Comparison of ENCODE assay signal across 19 mouse cellular contexts in the genomic region with DNA sequence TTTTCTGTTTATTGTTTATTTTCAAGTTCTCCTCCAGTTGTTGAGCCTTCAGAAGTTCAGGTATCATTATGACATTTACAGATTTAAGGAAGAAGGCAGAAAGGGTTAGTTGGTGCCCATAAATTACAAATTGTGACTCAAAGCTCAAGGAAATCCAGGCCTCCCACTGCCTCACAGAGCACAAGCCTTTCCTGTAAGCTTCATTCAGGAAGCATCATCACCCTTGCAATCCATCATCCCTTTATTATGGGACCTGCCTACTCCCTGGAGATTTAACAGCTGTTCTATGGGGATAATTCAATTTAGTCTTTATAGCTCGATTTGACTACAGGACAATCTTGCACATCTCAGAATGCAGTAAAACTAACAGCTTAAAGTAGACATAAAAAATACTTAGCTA.
"Had no signal": no experiment of that assay in that cellular context is flagged by ENCODE, and none has a peak within 500 bp of the region (broad histone marks: within the 10 kb centered on the region; RNA-seq: fewer than 3 reads in every experiment).

No protein-coding gene starts in this region.

- H3K4me3 ChIP-seq: intestine, embryonic 15.5 days; limb, embryonic 12.5 days; limb, embryonic 15.5 days; midbrain, embryonic 10.5 days; midbrain, embryonic 13.5 days; myocyte had no signal

- H3K4me1 ChIP-seq: intestine, embryonic 15.5 days; limb, embryonic 12.5 days; limb, embryonic 15.5 days; midbrain, embryonic 10.5 days; midbrain, embryonic 13.5 days had no signal

- H3K9me3 ChIP-seq: intestine, embryonic 15.5 days; limb, embryonic 12.5 days; limb, embryonic 15.5 days; midbrain, embryonic 10.5 days; midbrain, embryonic 13.5 days had no signal

- H3K27ac ChIP-seq: intestine, embryonic 15.5 days; limb, embryonic 12.5 days; limb, embryonic 15.5 days; liver, embryonic 14.5 days; macrophage; midbrain, embryonic 10.5 days; midbrain, embryonic 13.5 days had no signal

- H3K4me2 ChIP-seq: intestine, embryonic 15.5 days; limb, embryonic 12.5 days; limb, embryonic 15.5 days; liver, embryonic 11.5 days; lung, embryonic 14.5 days; midbrain, embryonic 13.5 days had no signal

- H3K9ac ChIP-seq: intestine, embryonic 15.5 days; limb, embryonic 12.5 days; limb, embryonic 15.5 days; liver, embryonic 14.5 days; liver, postnatal 0 days; lung, embryonic 14.5 days; midbrain, embryonic 13.5 days had no signal

- H3K36me3 ChIP-seq: intestine, embryonic 15.5 days; limb, embryonic 12.5 days; limb, embryonic 15.5 days; midbrain, embryonic 10.5 days; midbrain, embryonic 13.5 days had no signal

- ATAC-seq: intestine, embryonic 15.5 days; liver, postnatal 0 days; lung, postnatal 0 days; midbrain, embryonic 13.5 days; midbrain, embryonic 16.5 days had no signal

- H3K27me3 ChIP-seq: intestine, embryonic 15.5 days; limb, embryonic 12.5 days; limb, embryonic 15.5 days; midbrain, embryonic 13.5 days had no signal

- DNase-seq: kidney, adult 11 months; kidney, adult 9 months; kidney, postnatal 36 days; left cerebral cortex, postnatal 4 days; liver, postnatal 0 days; lung, embryonic 14.5 days; thymus, adult 18-20 months; thymus, postnatal 36 days had no signal
